Mouse (Mus musculus) left cerebral cortex, postnatal 25 days (tissue): ENCODE results near the gene Tdrd12. TPM values are rescaled to one million over a fixed set of nuclear protein-coding genes. Genes with fewer than 3 reads are reported as not detected.

Source experiments
- DNase-seq, 2 experiments: peaks; one replicate each; pipeline ENCODE4 v3.0.0; 2022; ENCODE audit warnings: low spot score in 2 of 2, mixed read lengths in 1 of 2
- intact Hi-C: fragments of 180-260 bp; cut with DNase I; formaldehyde crosslinking; loops from one replicate; pipeline ENCODE4 v1.15.1; 2025
- total RNA-seq, 2 experiments: library from RNA; stranded (reverse); gene quantifications; 2 replicates each; pipeline ENCODE4 v1.2.3; 2021

Tdrd12 gene
- total RNA-seq, 2 experiments from 2014 or later, result 0.23 to 0.53 TPM

DNA sequence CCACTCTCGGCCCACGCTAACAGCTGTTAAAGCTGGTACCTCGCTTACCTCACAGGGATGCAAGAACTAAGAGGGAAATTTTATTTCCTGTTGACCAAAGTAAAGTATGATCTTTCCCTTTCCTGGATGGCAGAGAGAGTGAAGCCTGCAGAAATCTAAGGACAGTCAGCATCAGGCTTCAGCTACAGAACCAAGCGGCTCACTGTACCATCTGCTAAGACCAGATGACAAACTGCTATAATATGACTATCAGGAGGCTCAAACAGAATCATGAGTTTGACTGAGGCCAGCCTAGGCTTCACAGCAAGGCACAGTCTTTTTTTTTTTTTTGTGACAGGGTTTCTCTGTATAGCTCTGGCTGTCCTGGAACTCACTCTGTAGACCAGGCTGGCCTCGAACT is 72.5 kb downstream of the Tdrd12 start:
- no peak for DNase-seq
- intact Hi-C loops, result no loop called here

DNA sequence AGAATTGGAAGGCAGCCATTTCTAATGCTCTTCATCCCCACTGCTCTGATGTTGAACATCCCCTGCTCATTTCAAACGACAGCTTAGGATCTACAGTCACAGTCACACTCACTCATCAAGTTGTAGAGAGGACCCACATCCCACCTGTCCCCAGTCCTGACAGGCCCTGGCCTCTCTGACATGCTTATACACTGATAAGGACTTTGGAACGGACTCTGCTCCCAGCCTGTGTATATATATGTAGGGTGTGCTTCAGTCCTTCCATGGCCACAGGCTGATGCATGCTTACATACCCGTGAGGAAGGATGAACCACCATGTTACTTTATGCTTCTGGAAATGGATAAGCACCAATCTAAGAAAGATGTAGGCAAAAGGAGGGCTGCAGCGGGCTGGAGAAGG is 76.6 kb downstream of the Tdrd12 start:
- intact Hi-C loops, result no loop called here
- no peak for DNase-seq

DNA sequence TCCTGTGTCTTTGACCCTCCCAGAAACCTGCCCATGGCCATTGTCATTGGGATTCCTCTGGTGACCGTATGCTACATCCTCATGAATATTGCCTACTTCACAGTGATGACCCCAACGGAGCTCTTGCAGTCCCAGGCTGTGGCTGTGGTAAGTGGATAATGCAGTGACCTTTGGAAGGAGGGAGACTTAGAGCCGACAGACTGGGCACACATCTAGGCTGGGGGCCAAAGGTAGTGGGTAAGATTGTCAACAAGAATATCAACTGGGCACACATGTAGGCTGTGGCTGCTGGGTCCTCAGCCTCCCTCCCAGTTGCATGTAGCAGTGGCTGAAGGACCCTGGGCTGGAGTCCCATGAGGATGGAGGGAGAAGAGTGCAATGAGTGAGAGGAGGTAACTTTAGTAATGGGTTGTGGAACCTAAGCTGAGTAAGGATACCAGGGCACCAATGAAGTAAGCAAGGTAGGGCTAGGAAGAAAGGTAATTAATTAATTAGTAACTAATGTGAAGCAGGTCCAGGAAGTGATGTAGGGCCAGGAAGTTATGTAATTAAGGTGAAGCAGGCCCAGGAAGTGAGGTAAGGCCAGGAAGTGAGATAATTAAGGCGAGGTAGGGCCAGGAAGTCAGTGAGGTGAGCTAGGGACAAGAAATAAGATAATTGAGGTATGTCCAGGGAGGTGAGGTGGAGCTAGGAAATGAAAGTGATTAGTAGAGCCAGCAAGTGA is 81.3 kb downstream of the Tdrd12 start:
- intact Hi-C loops, result no loop called here
- DNase-seq, result no peak

DNA sequence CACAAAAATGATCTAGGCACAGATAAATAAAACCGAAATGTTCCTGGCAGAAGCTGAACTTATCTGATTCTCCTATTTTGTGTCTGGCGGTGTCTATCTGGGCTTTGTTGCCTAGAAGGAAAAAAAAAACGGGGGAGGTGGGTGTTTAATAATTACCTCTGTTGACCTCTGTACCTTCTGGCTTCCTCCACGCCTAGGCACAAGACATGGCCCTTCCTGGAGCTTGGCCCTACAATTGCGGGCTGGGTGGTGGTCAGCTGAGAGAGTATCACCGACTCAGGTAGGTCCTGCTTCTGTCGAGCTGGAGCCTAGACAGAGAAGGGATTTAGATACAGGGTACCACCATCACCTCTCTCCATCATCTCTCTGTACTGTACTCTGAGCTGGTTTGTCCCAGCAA is 88.7 kb downstream of the Tdrd12 start:
- no peak for DNase-seq
- intact Hi-C loops, result no loop called here

DNA sequence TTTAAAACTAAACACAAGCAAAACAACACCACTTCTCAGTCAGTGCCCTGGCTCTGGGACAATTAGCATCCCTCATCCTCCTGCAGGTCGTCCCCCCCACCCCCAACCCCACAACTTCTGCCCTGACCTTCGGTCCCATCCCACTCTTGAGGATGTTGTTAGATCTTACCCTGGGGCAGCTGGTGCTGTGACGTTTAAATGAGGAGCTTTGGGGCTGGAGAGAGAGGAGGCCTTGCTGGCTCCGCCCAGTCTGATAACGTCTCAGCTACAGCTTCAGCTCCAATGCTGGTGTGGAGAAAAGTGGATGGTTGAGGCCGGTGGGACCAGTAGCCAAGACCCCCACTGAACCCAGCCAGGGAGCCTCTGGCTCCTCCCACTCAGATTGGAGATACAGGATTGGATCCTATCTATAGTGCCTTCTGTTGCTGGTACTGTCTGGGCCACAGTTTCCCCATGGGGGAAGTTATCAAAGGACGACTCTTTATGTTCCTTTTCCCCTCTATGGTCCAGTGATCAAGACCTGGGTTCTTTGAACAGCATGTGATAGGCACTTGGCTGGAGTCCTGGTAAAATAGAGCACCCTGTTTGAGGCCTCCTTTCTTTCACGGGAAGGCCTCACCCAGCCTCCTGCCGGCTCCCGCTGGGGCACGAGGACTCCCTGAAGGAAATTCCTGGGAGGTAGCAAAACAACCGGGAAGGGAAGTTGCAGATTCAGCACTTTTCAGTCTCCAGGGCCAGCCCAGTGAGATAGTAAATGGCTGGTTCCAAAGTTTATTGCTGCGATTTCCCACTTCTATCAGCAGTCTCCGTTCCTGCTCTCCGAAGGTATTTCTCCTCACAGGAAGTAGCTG is 89.3 kb downstream of the Tdrd12 start, which contains the start of gene Slc7a9:
Slc7a9 (plus strand) TSS at position 801 of the 851 bp plus-strand sequence.
- intact Hi-C loops, result no loop called here
- no peak for DNase-seq

DNA sequence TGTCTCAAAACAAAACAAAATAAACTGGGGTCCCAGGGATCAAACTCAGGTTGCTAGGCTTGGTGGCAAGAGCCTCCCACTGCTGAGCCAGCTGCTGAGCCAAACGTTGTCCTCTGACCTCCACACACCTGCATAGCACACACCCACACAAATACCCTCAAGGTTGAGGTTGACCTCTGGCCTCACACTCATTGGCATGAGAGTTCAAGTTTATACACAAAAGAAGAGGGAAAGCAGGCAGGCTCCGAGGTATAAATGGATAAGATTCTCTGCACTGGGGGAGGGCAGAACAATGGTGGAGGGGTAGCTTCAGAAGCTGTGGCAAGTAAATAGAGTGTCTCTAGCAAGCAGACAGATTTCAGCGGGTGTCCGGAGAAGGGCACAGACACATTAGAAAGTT is 90.0 kb downstream of the Tdrd12 start:
- intact Hi-C loops, result no loop called here
- no peak for DNase-seq

DNA sequence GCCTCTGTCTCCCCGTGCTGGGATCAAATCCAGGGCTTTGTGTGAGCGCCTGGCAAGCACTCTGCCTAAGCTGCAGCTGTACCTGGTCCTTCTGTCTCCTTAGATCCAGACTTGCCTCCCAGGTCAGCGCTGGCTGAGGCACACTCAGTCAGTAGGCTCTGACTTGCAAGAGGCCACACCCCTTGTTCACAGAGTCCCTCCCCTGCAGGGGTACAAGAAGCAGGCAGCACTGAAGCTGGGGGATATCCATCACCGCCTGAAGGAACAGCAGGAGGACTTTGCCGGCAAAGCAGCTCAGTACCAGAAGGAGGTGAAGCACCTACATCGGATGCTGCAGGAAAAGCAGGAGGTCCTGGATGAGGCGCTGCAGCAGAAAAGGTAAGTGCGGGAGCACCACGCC is 102.3 kb downstream of the Tdrd12 start:
- DNase-seq, result no peak
- intact Hi-C loops, result no loop called here

DNA sequence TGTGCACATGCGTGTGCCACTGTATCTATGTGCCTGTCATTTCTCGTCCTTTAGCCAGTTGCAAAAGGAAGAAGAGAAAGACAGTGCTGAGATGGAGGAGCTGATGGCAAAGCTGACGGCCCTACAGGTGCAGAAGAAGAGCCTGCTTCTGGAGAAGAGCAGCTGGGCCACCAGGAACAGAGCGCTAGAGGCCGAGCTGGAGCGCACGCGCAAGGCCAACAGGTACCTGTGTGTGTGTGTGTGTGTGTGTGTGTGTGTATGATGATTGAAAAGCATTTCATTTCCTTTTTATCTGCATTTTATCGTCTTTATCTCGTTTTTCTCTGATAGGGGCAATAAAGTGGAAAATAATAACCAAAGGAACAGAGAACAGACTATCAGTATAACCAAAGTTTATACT is 109.4 kb downstream of the Tdrd12 start:
- DNase-seq, result no peak
- intact Hi-C loops, result loop anchor here (5.0 to 10.0 kb wide), 2 partner anchors 74 to 207 kb away; no protein-coding TSS in a partner anchor

DNA sequence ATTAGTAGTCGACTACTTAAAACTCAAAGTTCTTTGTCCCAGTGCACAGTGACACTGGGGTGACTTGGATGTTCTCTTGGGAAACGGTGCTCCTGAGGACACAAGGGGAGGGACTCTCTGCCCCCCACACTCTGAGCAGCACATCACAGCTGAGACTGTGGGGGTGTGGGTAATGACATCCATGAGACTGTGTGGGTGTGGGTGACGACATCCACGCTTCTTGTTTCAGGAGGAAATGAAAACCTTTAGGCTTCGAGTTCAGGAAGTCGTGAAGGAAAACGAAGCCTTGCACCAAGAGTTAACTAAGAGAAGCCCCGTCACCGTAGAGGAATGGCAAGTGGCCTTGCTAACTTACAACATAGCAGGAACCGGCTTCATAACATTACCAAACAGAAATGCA is 114.5 kb downstream of the Tdrd12 start:
- intact Hi-C loops, result loop anchor here (10.0 kb wide), 1 partner anchor 212 kb away; no protein-coding TSS in a partner anchor
- no peak for DNase-seq

Other genes starting within 250 kb of the Tdrd12 start
- 10 to 100 TPM; 23.3 to 26.4 TPM for gene Gpatch1, start 219.3 kb downstream of the Tdrd12 start, total RNA-seq
- gene Rhpn2, start 203.6 kb downstream of the Tdrd12 start, total RNA-seq, result 1 to 10 TPM; 3.4 to 4.2 TPM
- gene Faap24, start 140.9 kb downstream of the Tdrd12 start, total RNA-seq, result 1 to 10 TPM; 7.7 to 8.3 TPM
- gene Cep89, start 140.7 kb downstream of the Tdrd12 start, total RNA-seq, result 10 to 100 TPM; 18.2 to 23.3 TPM
- gene Slc7a9, start 88.9 kb downstream of the Tdrd12 start, total RNA-seq, result not detected
- gene Nudt19, start 18.6 kb upstream of the Tdrd12 start, total RNA-seq, result 10 to 100 TPM; 69.2 to 73.8 TPM
- gene Rgs9bp, start 47.8 kb upstream of the Tdrd12 start, total RNA-seq, result under 1 TPM; 0.48 TPM
- gene Ankrd27, start 48.5 kb upstream of the Tdrd12 start, total RNA-seq, result 10 to 100 TPM; 40.3 to 42.6 TPM
- 10 to 100 TPM; 67.3 to 72.0 TPM for gene Pdcd5, start 109.8 kb upstream of the Tdrd12 start, total RNA-seq
- gene Dpy19l3, start 216.7 kb upstream of the Tdrd12 start, total RNA-seq, result 10 to 100 TPM; 64.0 to 68.2 TPM